In the genomic region with DNA sequence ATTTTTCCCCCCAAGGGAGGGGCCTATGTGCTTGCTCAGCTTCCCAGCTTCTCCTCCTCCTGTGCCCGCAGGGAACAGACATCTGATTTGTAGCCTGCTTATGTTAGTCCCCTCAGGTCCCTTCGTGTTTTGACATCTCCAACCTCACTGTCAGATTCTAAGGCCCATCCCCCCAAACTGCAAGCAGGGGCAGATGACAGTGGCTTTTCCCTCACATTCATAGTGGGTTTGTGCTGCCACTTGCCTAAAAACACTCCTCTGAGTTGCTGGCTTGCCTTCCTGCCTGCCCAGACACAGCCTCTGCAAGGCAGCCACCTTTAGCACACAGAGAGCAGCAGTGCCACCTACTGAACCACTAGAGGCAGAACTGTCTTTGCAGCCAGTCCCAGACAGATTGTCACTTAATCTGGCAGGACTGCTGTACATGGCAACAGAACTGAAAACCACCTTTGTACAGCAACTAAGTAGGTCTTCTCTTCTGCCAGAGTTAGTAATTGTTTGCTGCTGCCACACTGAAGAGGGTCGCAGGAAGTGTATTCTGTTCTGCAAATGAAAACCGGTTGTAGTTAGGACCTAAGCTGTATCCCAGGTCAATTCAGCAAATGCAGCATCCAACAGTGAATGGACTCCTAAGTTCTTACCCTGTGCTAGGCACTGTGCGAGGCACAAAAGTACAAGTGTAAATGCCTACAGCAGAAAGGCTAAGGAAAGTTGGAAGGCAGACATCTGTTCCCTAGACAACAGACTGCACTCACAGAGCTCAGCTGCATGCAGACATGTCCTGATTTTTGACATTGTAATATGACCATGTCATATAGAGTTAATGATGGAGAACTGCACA, we compare ENCODE assay signal across 7 mouse cellular contexts.
DNase-seq lines count a peak whose midpoint lies in the region; ATAC-seq and TF ChIP-seq lines count a peak whose summit lies in the region.

No protein-coding gene starts in this region.

- peak; percentile 94 for ATAC-seq in activated CD4-positive, CD25-positive, alpha-beta regulatory T cell, adult 4 months
- peak; percentile 75; the same call in 1 of the 2 replicates for ATAC-seq in intestine, embryonic 14.5 days (replicated peaks; ENCODE audit: low FRiP score, low TSS enrichment, low read depth)

- H3K9me3 ChIP-seq in intestine, embryonic 14.5 days (ENCODE audit: control insufficient read depth, low read length) = no peaks in the 10 kb centered on the region
- H3K9me3 ChIP-seq in midbrain, embryonic 10.5 days (replicated peaks) = no peaks in the 10 kb centered on the region

- H3K36me3 ChIP-seq in intestine, embryonic 14.5 days (ENCODE audit: control insufficient read depth, insufficient read depth, low read length) = no peaks in the 10 kb centered on the region
- H3K36me3 ChIP-seq in midbrain, embryonic 10.5 days = no peaks in the 10 kb centered on the region

- intact Hi-C loops in gastrocnemius, postnatal 14 days (cut with DNase I; ENCODE audit: low total_unique reads) = loop anchor here (5.0 kb wide), 1 partner anchor 138 kb away; no protein-coding TSS in a partner anchor
- intact Hi-C loops in left cerebral cortex, postnatal 10 days (cut with DNase I) = loop anchor here (2.0 to 10.0 kb wide), 2 partner anchors 137 to 335 kb away; no protein-coding TSS in a partner anchor

- DNase-seq in gastrocnemius, postnatal 14 days = peak; percentile 49
- DNase-seq in intestine, embryonic 14.5 days (ENCODE audit: low spot score) = peak; percentile 56
- peak; percentile 72 for DNase-seq in left cerebral cortex, postnatal 10 days (ENCODE audit: extremely low spot score in 1 of 2, low spot score in 2 of 2)
- DNase-seq in midbrain, embryonic 10.5 days (ENCODE audit: low spot score) = peak; percentile 68
- DNase-seq in skeletal muscle tissue, adult 2 months (ENCODE audit: low read depth, low spot score) = peak; percentile 54

- H3K4me1 ChIP-seq in cortical plate, adult 2 months (ENCODE audit: control insufficient read depth, insufficient read depth, low read length) = no peaks in the 10 kb centered on the region
- no peaks in the 10 kb centered on the region for H3K4me1 ChIP-seq in intestine, embryonic 14.5 days (replicated peaks; ENCODE audit: control insufficient read depth, insufficient read depth, low read length)
- H3K4me1 ChIP-seq in midbrain, embryonic 10.5 days = peaks cover 13% of the 10 kb centered on the region

- H3K27me3 ChIP-seq in intestine, embryonic 14.5 days (replicated peaks; ENCODE audit: control insufficient read depth, insufficient read depth, low read length) = no peaks in the 10 kb centered on the region
- H3K27me3 ChIP-seq in midbrain, embryonic 10.5 days (ENCODE audit: low read depth, poor library complexity, severe bottlenecking) = no peaks in the 10 kb centered on the region

- H3K27ac ChIP-seq in cortical plate, adult 2 months (ENCODE audit: insufficient read depth, low read length) = no peak overlapping the region
- H3K27ac ChIP-seq in intestine, embryonic 14.5 days (ENCODE audit: low read depth) = no peak overlapping the region
- H3K27ac ChIP-seq in midbrain, embryonic 10.5 days (replicated peaks) = peak overlapping the region; percentile 33

- WGBS in intestine, embryonic 14.5 days = 27% methylated on average over 5 of the region's 5 CpGs
- WGBS in midbrain, embryonic 10.5 days = 29% methylated on average over 5 of the region's 5 CpGs

- no peak overlapping the region for H3K4me3 ChIP-seq in cortical plate, adult 2 months (ENCODE audit: insufficient read depth, low read length)
- H3K4me3 ChIP-seq in intestine, embryonic 14.5 days (ENCODE audit: low read depth, low read length) = no peak overlapping the region
- H3K4me3 ChIP-seq in midbrain, embryonic 10.5 days = no peak overlapping the region

- no peak for TF ChIP-seq POLR2A in cortical plate, adult 2 months (IDR thresholded peaks at IDR 0.05; ENCODE audit: extremely low read depth, insufficient read depth, low read length)

- no peak overlapping the region for H3K4me2 ChIP-seq in intestine, embryonic 14.5 days (ENCODE audit: low read length)

- peak; percentile 97 for TF ChIP-seq CTCF in cortical plate, adult 2 months (IDR thresholded peaks at IDR 0.05; ENCODE audit: extremely low read depth, insufficient read depth, low read length)

- H3K9ac ChIP-seq in intestine, embryonic 14.5 days (ENCODE audit: low read length) = no peak overlapping the region
